Mouse (Mus musculus): ENCODE measurements around the gene Kcnma1. TPM values are rescaled to one million over a fixed set of nuclear protein-coding genes. Genes with fewer than 3 reads are reported as not detected.
A peak's percentile ranks its signal among the peaks of the same experiment; 100 is the strongest.

Kcnma1 gene
- polyA plus RNA-seq, 2 experiments: 5.4 to 8.5 TPM

- Histone ChIP-seq H3K4me1 (ENCODE audit: control insufficient read depth, insufficient read depth, low read length) (peaks cover 9% of the 10 kb centered on the region), H3K9me3 (ENCODE audit: control insufficient read depth, low read length) (no peaks in the 10 kb centered on the region), H3K4me2 (replicated peaks; ENCODE audit: low read depth, low read length, severe bottlenecking) (no peak overlapping the region), H3K27me3 (ENCODE audit: control insufficient read depth, insufficient read depth, low read length) (no peaks in the 10 kb centered on the region), H3K9ac (ENCODE audit: low read depth, low read length, severe bottlenecking) (no peak overlapping the region), H3K27ac (replicated peaks; ENCODE audit: low read depth, low read length) (no peak overlapping the region), H3K36me3 (ENCODE audit: control insufficient read depth, insufficient read depth, low read length) (no peaks in the 10 kb centered on the region), H3K4me3 (replicated peaks; ENCODE audit: low read length) (no peak overlapping the region)
- no peak for TF ChIP-seq POLR2A (IDR thresholded peaks at IDR 0.05; ENCODE audit: borderline replicate concordance, extremely low read depth, insufficient read depth, insufficient read length)
- ATAC-seq (ENCODE audit: low FRiP score, low read depth) (peak; percentile 78), DNase-seq (ENCODE audit: low spot score) (peak; percentile 58)
- 25% methylated on average over 8 of the region's 8 CpGs for WGBS
Observed at GRCm38 (mm10) chr14:23357529-23358278, 656.6 kb downstream of the Kcnma1 start.

- Histone ChIP-seq H3K27ac (replicated peaks; ENCODE audit: low read depth, low read length) (no peak overlapping the region), H3K4me2 (replicated peaks; ENCODE audit: low read depth, low read length, severe bottlenecking) (no peak overlapping the region), H3K9ac (ENCODE audit: low read depth, low read length, severe bottlenecking) (no peak overlapping the region), H3K9me3 (ENCODE audit: control insufficient read depth, low read length) (no peaks in the 10 kb centered on the region), H3K4me1 (ENCODE audit: control insufficient read depth, insufficient read depth, low read length) (no peaks in the 10 kb centered on the region), H3K27me3 (ENCODE audit: control insufficient read depth, insufficient read depth, low read length) (no peaks in the 10 kb centered on the region), H3K36me3 (ENCODE audit: control insufficient read depth, insufficient read depth, low read length) (no peaks in the 10 kb centered on the region), H3K4me3 (replicated peaks; ENCODE audit: low read length) (no peak overlapping the region)
- 77% methylated on average over 3 of the region's 3 CpGs for WGBS
- ATAC-seq (ENCODE audit: low FRiP score, low read depth): no peak
- DNase-seq (ENCODE audit: low spot score): no peak
- no peak for TF ChIP-seq POLR2A (IDR thresholded peaks at IDR 0.05; ENCODE audit: borderline replicate concordance, extremely low read depth, insufficient read depth, insufficient read length)
Observed at GRCm38 (mm10) chr14:23326786-23327185, 687.5 kb downstream of the Kcnma1 start.

- no peak overlapping the region for H3K27ac ChIP-seq (replicated peaks; ENCODE audit: low read depth, low read length)
- no peaks in the 10 kb centered on the region for H3K9me3 ChIP-seq (ENCODE audit: control insufficient read depth, low read length)
- no peak for TF ChIP-seq POLR2A (IDR thresholded peaks at IDR 0.05; ENCODE audit: borderline replicate concordance, extremely low read depth, insufficient read depth, insufficient read length)
- ATAC-seq (ENCODE audit: low FRiP score, low read depth) (no peak), DNase-seq (ENCODE audit: low spot score) (no peak)
- H3K27me3 ChIP-seq (ENCODE audit: control insufficient read depth, insufficient read depth, low read length): no peaks in the 10 kb centered on the region
- H3K36me3 ChIP-seq (ENCODE audit: control insufficient read depth, insufficient read depth, low read length): no peaks in the 10 kb centered on the region
- H3K9ac ChIP-seq (ENCODE audit: low read depth, low read length, severe bottlenecking): no peak overlapping the region
- 87% methylated on average over 5 of the region's 5 CpGs for WGBS
- no peak overlapping the region for H3K4me2 ChIP-seq (replicated peaks; ENCODE audit: low read depth, low read length, severe bottlenecking)
- H3K4me3 ChIP-seq (replicated peaks; ENCODE audit: low read length): no peak overlapping the region
- H3K4me1 ChIP-seq (ENCODE audit: control insufficient read depth, insufficient read depth, low read length): no peaks in the 10 kb centered on the region
Observed at GRCm38 (mm10) chr14:23305288-23305687, 709.0 kb downstream of the Kcnma1 start.

GRCm38 (mm10) chr14:23300443-23300842, 713.8 kb downstream of the Kcnma1 start:
- H3K27me3 ChIP-seq (ENCODE audit: control insufficient read depth, insufficient read depth, low read length): no peaks in the 10 kb centered on the region
- WGBS: 91% methylated on average over 2 of the region's 2 CpGs
- no peaks in the 10 kb centered on the region for H3K36me3 ChIP-seq (ENCODE audit: control insufficient read depth, insufficient read depth, low read length)
- no peak overlapping the region for H3K9ac ChIP-seq (ENCODE audit: low read depth, low read length, severe bottlenecking)
- H3K4me2 ChIP-seq (replicated peaks; ENCODE audit: low read depth, low read length, severe bottlenecking): no peak overlapping the region
- ATAC-seq (ENCODE audit: low FRiP score, low read depth) (no peak), DNase-seq (ENCODE audit: low spot score) (no peak)
- H3K4me3 ChIP-seq (replicated peaks; ENCODE audit: low read length): no peak overlapping the region
- H3K9me3 ChIP-seq (ENCODE audit: control insufficient read depth, low read length): no peaks in the 10 kb centered on the region
- TF ChIP-seq POLR2A (IDR thresholded peaks at IDR 0.05; ENCODE audit: borderline replicate concordance, extremely low read depth, insufficient read depth, insufficient read length): no peak
- H3K27ac ChIP-seq (replicated peaks; ENCODE audit: low read depth, low read length): no peak overlapping the region
- no peaks in the 10 kb centered on the region for H3K4me1 ChIP-seq (ENCODE audit: control insufficient read depth, insufficient read depth, low read length)

GRCm38 (mm10) chr14:23290634-23291033, 723.7 kb downstream of the Kcnma1 start:
- Histone ChIP-seq H3K36me3 (ENCODE audit: control insufficient read depth, insufficient read depth, low read length) (no peaks in the 10 kb centered on the region), H3K4me1 (ENCODE audit: control insufficient read depth, insufficient read depth, low read length) (peaks cover 6% of the 10 kb centered on the region), H3K27me3 (ENCODE audit: control insufficient read depth, insufficient read depth, low read length) (no peaks in the 10 kb centered on the region), H3K9me3 (ENCODE audit: control insufficient read depth, low read length) (no peaks in the 10 kb centered on the region), H3K9ac (ENCODE audit: low read depth, low read length, severe bottlenecking) (no peak overlapping the region), H3K27ac (replicated peaks; ENCODE audit: low read depth, low read length) (no peak overlapping the region), H3K4me2 (replicated peaks; ENCODE audit: low read depth, low read length, severe bottlenecking) (no peak overlapping the region), H3K4me3 (replicated peaks; ENCODE audit: low read length) (no peak overlapping the region)
- DNase-seq (ENCODE audit: low spot score): peak; percentile 61
- 52% methylated on average over 2 of the region's 2 CpGs for WGBS
- ATAC-seq (ENCODE audit: low FRiP score, low read depth): no peak; the same call in 1 of the 2 replicates
- TF ChIP-seq POLR2A (IDR thresholded peaks at IDR 0.05; ENCODE audit: borderline replicate concordance, extremely low read depth, insufficient read depth, insufficient read length): no peak

Data from limb, embryonic 14.5 days (tissue).